Mouse (Mus musculus) C2C12 (cell line): Measurements from ENCODE around the gene Spag6. TPM values are rescaled to one million over a fixed set of nuclear protein-coding genes. Genes with fewer than 3 reads are reported as not detected.

Experiments
- H3K27me3 ChIP-seq: one replicate; pipeline ENCODE4 v1.6.1; 2011; ENCODE audit not compliant: control insufficient read depth, insufficient read depth, insufficient read length
- H3K36me3 ChIP-seq: one replicate; pipeline ENCODE4 v1.6.1; 2011; ENCODE audit not compliant: control insufficient read depth, insufficient read depth
- H3K4me3 ChIP-seq: one replicate; pipeline ENCODE4 v1.5.1; 2011; ENCODE audit warnings: mild to moderate bottlenecking, control low read depth; ENCODE audit not compliant: poor library complexity, insufficient read depth, severe bottlenecking
- H3K79me2 ChIP-seq: one replicate; pipeline ENCODE4 v1.6.1; 2011; ENCODE audit not compliant: control insufficient read depth, insufficient read depth
- H3K79me3 ChIP-seq: one replicate; pipeline ENCODE4 v1.6.1; 2011; ENCODE audit warnings: low read depth, control low read depth
- H3ac ChIP-seq: one replicate; pipeline ENCODE3; 2011; ENCODE audit warnings: low read depth; ENCODE audit not compliant: control insufficient read depth, insufficient read length
- CEBPB ChIP-seq: IDR thresholded peaks from one replicate; pipeline ENCODE4 v1.6.1; 2011; ENCODE audit warnings: low read depth, mild to moderate bottlenecking, control low read depth, moderate library complexity
- CTCF ChIP-seq: IDR thresholded peaks from one replicate; pipeline ENCODE4 v1.5.1; 2011; ENCODE audit not compliant: control insufficient read depth, insufficient read depth, insufficient read length
- FOSL1 ChIP-seq: IDR thresholded peaks from one replicate; pipeline ENCODE4 v1.8.0; 2011; ENCODE audit warnings: mild to moderate bottlenecking, low read length; ENCODE audit not compliant: poor library complexity, insufficient read depth, severe bottlenecking
- MAX ChIP-seq: IDR thresholded peaks from one replicate; pipeline ENCODE4 v1.6.1; 2011; ENCODE audit warnings: mild to moderate bottlenecking, control low read depth
- MYOD1 ChIP-seq: IDR thresholded peaks from one replicate; pipeline ENCODE4 v1.6.1; 2011; ENCODE audit warnings: low read depth; ENCODE audit not compliant: control insufficient read depth, insufficient read length
- MYOG ChIP-seq: IDR thresholded peaks from one replicate; pipeline ENCODE4 v1.6.1; 2011; ENCODE audit not compliant: control insufficient read depth, insufficient read length; ENCODE audit errors: extremely low read depth
- USF1 ChIP-seq: IDR thresholded peaks from one replicate; pipeline ENCODE4 v1.6.1; 2011; ENCODE audit warnings: low read depth, mild to moderate bottlenecking, control low read depth, moderate library complexity
- polyA plus RNA-seq: library from polyadenylated mRNA; unstranded; fragments of >200 nt; fragmentation: generic; extraction: Trizol; gene quantifications from one replicate; pipeline ENCODE4 v1.2.1, GENCODE M21; 2012; ENCODE audit warnings: missing spikeins

Gene Spag6
- polyA plus RNA-seq, 1 experiment, result 0.14 TPM

DNA sequence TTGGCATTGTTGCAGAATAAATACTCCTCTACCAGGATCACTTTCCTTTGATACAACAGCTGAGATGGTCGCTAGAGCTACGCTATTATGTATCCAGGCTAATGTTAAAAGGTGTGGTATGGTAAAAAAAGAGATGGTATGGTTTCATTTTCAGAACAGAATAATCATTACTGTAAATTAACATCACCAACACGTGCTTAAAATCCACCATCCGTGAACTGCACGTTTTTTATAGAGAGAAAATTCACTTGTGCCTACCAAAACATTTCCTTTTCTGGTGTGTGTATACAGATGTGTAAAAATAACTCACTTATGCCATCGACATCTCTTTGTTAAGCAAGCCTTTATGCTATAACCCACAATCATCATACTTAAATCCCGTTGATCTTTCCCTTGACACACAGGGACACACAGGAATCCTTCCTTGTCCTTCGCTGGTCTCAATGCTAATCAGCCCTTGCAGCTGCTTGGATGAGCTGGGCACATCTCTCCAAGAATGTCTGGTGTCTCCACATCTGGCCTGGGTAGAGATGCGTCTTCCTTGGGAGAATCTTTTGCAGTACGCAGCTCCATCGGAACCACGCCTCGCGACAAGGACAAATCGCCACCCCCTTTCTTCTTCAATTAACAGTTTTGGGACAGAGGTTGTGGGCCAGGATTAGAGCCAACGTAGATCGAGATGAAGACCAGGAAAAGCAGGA, 105.6 kb downstream of the Spag6 start:
- TF ChIP-seq MAX (no peak), MYOG (no peak), USF1 (no peak), FOSL1 (no peak), CEBPB (no peak), CTCF (no peak), MYOD1 (no peak)
- Histone ChIP-seq H3K4me3 (no peak overlapping the region), H3K36me3 (no peaks in the 10 kb centered on the region), H3K27me3 (no peaks in the 10 kb centered on the region), H3K79me3 (no peaks in the 10 kb centered on the region), H3K79me2 (no peaks in the 10 kb centered on the region), H3ac (no peak overlapping the region)

Other genes with a start within 250 kb of the Spag6 start
- gene Commd3, start 21.6 kb upstream of the Spag6 start, polyA plus RNA-seq, result 141 TPM
- 22.3 TPM for gene Bmi1, start 17.0 kb upstream of the Spag6 start, polyA plus RNA-seq